Mouse (Mus musculus) neural tube, embryonic 12.5 days (tissue): Measurements from ENCODE around the gene Pdilt. TPM values are rescaled to one million over a fixed set of nuclear protein-coding genes. Genes with fewer than 3 reads are reported as not detected.

Experiments
- ATAC-seq: fragments of 200-750 bp; cut with Nextera tagmentation; 2 replicates; pipeline ENCODE4 v1.8.0; 2017; ENCODE audit warnings: low read depth, mild to moderate bottlenecking, moderate TSS enrichment, moderate library complexity; ENCODE audit not compliant: low FRiP score
- H3K27ac ChIP-seq: fragments of 300-500 bp; sonication (generic); 2 replicates; pipeline ENCODE4 v1.5.1; 2016
- H3K27me3 ChIP-seq: fragments of 300-500 bp; sonication (generic); replicated peaks from 2 replicates; pipeline ENCODE4 v1.6.1; 2016; ENCODE audit warnings: mild to moderate bottlenecking
- H3K36me3 ChIP-seq: fragments of 300-500 bp; sonication (generic); 2 replicates; pipeline ENCODE4 v1.6.1; 2016; ENCODE audit warnings: mild to moderate bottlenecking
- H3K4me1 ChIP-seq: fragments of 300-500 bp; sonication (generic); 2 replicates; pipeline ENCODE4 v1.6.1; 2016
- H3K4me2 ChIP-seq: fragments of 300-500 bp; sonication (generic); replicated peaks from 2 replicates; pipeline ENCODE4 v1.6.1; 2016; ENCODE audit warnings: mild to moderate bottlenecking
- H3K4me3 ChIP-seq: fragments of 300-500 bp; sonication (generic); 2 replicates; pipeline ENCODE4 v1.5.1; 2016
- H3K9ac ChIP-seq: fragments of 300-500 bp; sonication (generic); 2 replicates; pipeline ENCODE4 v1.6.1; 2016; ENCODE audit warnings: mild to moderate bottlenecking
- H3K9me3 ChIP-seq: fragments of 300-500 bp; sonication (generic); 2 replicates; pipeline ENCODE4 v1.6.1; 2016; ENCODE audit warnings: mild to moderate bottlenecking
- WGBS: fragments of 180-500 bp; shearing (Covaris S2); methylation state at CpG from one replicate; pipeline ENCODE4 v1.1.7; 2016; 5-methylcytosine and 5-hydroxymethylcytosine counted together
- polyA plus RNA-seq: library from polyadenylated mRNA; unstranded; fragments of >200 nt; fragmentation: Nextera tagmentation; extraction: Ambion mirVana; gene quantifications from 2 replicates; pipeline ENCODE4 v1.2.1, GENCODE M21; 2016

Pdilt gene
- polyA plus RNA-seq, 1 experiment from 2014 or later, result 0.41 TPM

- H3K9me3 ChIP-seq, result no peaks in the 10 kb centered on the region
- no peak overlapping the region for H3K27ac ChIP-seq
- ATAC-seq, result no peak
- H3K4me1 ChIP-seq, result no peaks in the 10 kb centered on the region
- 95% methylated on average over 1 of the region's 1 CpGs for WGBS
- no peaks in the 10 kb centered on the region for H3K27me3 ChIP-seq
- H3K9ac ChIP-seq, result no peak overlapping the region
- no peaks in the 10 kb centered on the region for H3K36me3 ChIP-seq
- no peak overlapping the region for H3K4me3 ChIP-seq
- H3K4me2 ChIP-seq, result no peak overlapping the region
Observed at GRCm38 (mm10) chr7:119527135-119527534, 3.8 kb upstream of the Pdilt start.

GRCm38 (mm10) chr7:119526486-119526885, 3.2 kb upstream of the Pdilt start:
- Histone ChIP-seq H3K27me3 (no peaks in the 10 kb centered on the region), H3K4me2 (no peak overlapping the region), H3K27ac (no peak overlapping the region), H3K9ac (no peak overlapping the region), H3K4me1 (no peaks in the 10 kb centered on the region), H3K9me3 (no peaks in the 10 kb centered on the region), H3K4me3 (no peak overlapping the region), H3K36me3 (no peaks in the 10 kb centered on the region)
- 82% methylated on average over 13 of the region's 13 CpGs for WGBS
- ATAC-seq, result no peak

- H3K9ac ChIP-seq, result no peak overlapping the region
- H3K4me1 ChIP-seq, result no peaks in the 10 kb centered on the region
- H3K4me2 ChIP-seq, result no peak overlapping the region
- WGBS, result 49% methylated on average over 2 of the region's 2 CpGs
- H3K9me3 ChIP-seq, result no peaks in the 10 kb centered on the region
- no peak overlapping the region for H3K4me3 ChIP-seq
- no peaks in the 10 kb centered on the region for H3K36me3 ChIP-seq
- H3K27me3 ChIP-seq, result no peaks in the 10 kb centered on the region
- no peak for ATAC-seq
- H3K27ac ChIP-seq, result no peak overlapping the region
Observed at GRCm38 (mm10) chr7:119525881-119526281, 2.6 kb upstream of the Pdilt start.

GRCm38 (mm10) chr7:119522385-119522784, 904 bp downstream of the Pdilt start:
- H3K4me1 ChIP-seq, result no peaks in the 10 kb centered on the region
- H3K27me3 ChIP-seq, result no peaks in the 10 kb centered on the region
- no peak overlapping the region for H3K4me3 ChIP-seq
- H3K4me2 ChIP-seq, result no peak overlapping the region
- WGBS, result 84% methylated on average over 1 of the region's 1 CpGs
- no peaks in the 10 kb centered on the region for H3K9me3 ChIP-seq
- ATAC-seq, result no peak
- no peak overlapping the region for H3K9ac ChIP-seq
- no peaks in the 10 kb centered on the region for H3K36me3 ChIP-seq
- H3K27ac ChIP-seq, result no peak overlapping the region

GRCm38 (mm10) chr7:119521816-119522215, 1.5 kb downstream of the Pdilt start:
- 84% methylated on average over 3 of the region's 3 CpGs for WGBS
- ATAC-seq, result no peak

GRCm38 (mm10) chr7:119519654-119520053, 3.6 kb downstream of the Pdilt start:
- Histone ChIP-seq H3K4me1 (no peaks in the 10 kb centered on the region), H3K9me3 (no peaks in the 10 kb centered on the region), H3K4me3 (no peak overlapping the region), H3K27me3 (no peaks in the 10 kb centered on the region), H3K4me2 (no peak overlapping the region), H3K36me3 (no peaks in the 10 kb centered on the region), H3K9ac (no peak overlapping the region), H3K27ac (no peak overlapping the region)
- ATAC-seq, result no peak
- 52% methylated on average over 5 of the region's 5 CpGs for WGBS

More at GRCm38 (mm10) chr7:119521816-119522215, 1.5 kb downstream of the Pdilt start:
- Histone ChIP-seq H3K9me3 (no peaks in the 10 kb centered on the region), H3K27ac (no peak overlapping the region), H3K4me2 (no peak overlapping the region), H3K9ac (no peak overlapping the region), H3K4me3 (no peak overlapping the region), H3K27me3 (no peaks in the 10 kb centered on the region), H3K36me3 (no peaks in the 10 kb centered on the region), H3K4me1 (no peaks in the 10 kb centered on the region)

- H3K27ac ChIP-seq, result no peak within 1 kb of the TSS
- no peaks in the 10 kb centered on the region for H3K4me1 ChIP-seq
- no peaks in the 10 kb centered on the region for H3K36me3 ChIP-seq
- no peaks in the 10 kb centered on the region for H3K27me3 ChIP-seq
- H3K9ac ChIP-seq, result no peak within 1 kb of the TSS
- no peak within 1 kb of the TSS for H3K4me2 ChIP-seq
- WGBS, result 75% methylated on average over 5 of the region's 5 CpGs
- no peak for ATAC-seq
- no peak within 1 kb of the TSS for H3K4me3 ChIP-seq
- H3K9me3 ChIP-seq, result no peaks in the 10 kb centered on the region
Observed at GRCm38 (mm10) chr7:119519163-119519562, 4.1 kb downstream of the Pdilt start, which contains the start of gene Acsm5. Acsm5 (plus strand) TSS chr7:119519463.

GRCm38 (mm10) chr7:119516272-119516558, 7.1 kb downstream of the Pdilt start:
- Histone ChIP-seq H3K9me3 (no peaks in the 10 kb centered on the region), H3K27me3 (no peaks in the 10 kb centered on the region), H3K4me2 (no peak overlapping the region), H3K9ac (no peak overlapping the region), H3K4me3 (no peak overlapping the region), H3K4me1 (no peaks in the 10 kb centered on the region), H3K36me3 (no peaks in the 10 kb centered on the region), H3K27ac (no peak overlapping the region)
- WGBS, result 85% methylated on average over 7 of the region's 7 CpGs
- no peak for ATAC-seq

- H3K9me3 ChIP-seq, result no peaks in the 10 kb centered on the region
- WGBS, result 77% methylated on average over 10 of the region's 10 CpGs
- no peaks in the 10 kb centered on the region for H3K36me3 ChIP-seq
- H3K4me2 ChIP-seq, result no peak overlapping the region
- H3K27ac ChIP-seq, result no peak overlapping the region
- no peak overlapping the region for H3K4me3 ChIP-seq
- no peaks in the 10 kb centered on the region for H3K27me3 ChIP-seq
- H3K9ac ChIP-seq, result no peak overlapping the region
- 0 out of 2 replicates have a peak, but pooled peaks have one; percentile 25 for ATAC-seq
- H3K4me1 ChIP-seq, result no peaks in the 10 kb centered on the region
Observed at GRCm38 (mm10) chr7:119515492-119516271, 7.6 kb downstream of the Pdilt start.

GRCm38 (mm10) chr7:119513056-119513455, 10.2 kb downstream of the Pdilt start:
- no peaks in the 10 kb centered on the region for H3K36me3 ChIP-seq
- H3K4me3 ChIP-seq, result no peak overlapping the region
- no peak for ATAC-seq
- no peak overlapping the region for H3K27ac ChIP-seq
- no peaks in the 10 kb centered on the region for H3K9me3 ChIP-seq
- H3K9ac ChIP-seq, result no peak overlapping the region
- H3K4me2 ChIP-seq, result no peak overlapping the region
- WGBS, result 31% methylated on average over 7 of the region's 7 CpGs
- H3K27me3 ChIP-seq, result no peaks in the 10 kb centered on the region
- no peaks in the 10 kb centered on the region for H3K4me1 ChIP-seq

- no peaks in the 10 kb centered on the region for H3K27me3 ChIP-seq
- H3K36me3 ChIP-seq, result no peaks in the 10 kb centered on the region
- H3K27ac ChIP-seq, result no peak overlapping the region
- no peak overlapping the region for H3K9ac ChIP-seq
- no peak overlapping the region for H3K4me3 ChIP-seq
- WGBS, result 89% methylated on average over 4 of the region's 4 CpGs
- H3K4me1 ChIP-seq, result no peaks in the 10 kb centered on the region
- no peaks in the 10 kb centered on the region for H3K9me3 ChIP-seq
- H3K4me2 ChIP-seq, result no peak overlapping the region
- ATAC-seq, result no peak
Observed at GRCm38 (mm10) chr7:119511143-119511542, 12.1 kb downstream of the Pdilt start.

GRCm38 (mm10) chr7:119490041-119490780, 33.1 kb downstream of the Pdilt start:
- Histone ChIP-seq H3K27ac (no peak overlapping the region), H3K9ac (no peak overlapping the region), H3K9me3 (no peaks in the 10 kb centered on the region), H3K4me2 (no peak overlapping the region), H3K4me3 (no peak overlapping the region), H3K4me1 (no peaks in the 10 kb centered on the region), H3K36me3 (no peaks in the 10 kb centered on the region), H3K27me3 (no peaks in the 10 kb centered on the region)
- 87% methylated on average over 4 of the region's 4 CpGs for WGBS
- no peak for ATAC-seq
